Mouse (Mus musculus) liver, adult (tissue): ENCODE results near the gene Zfp786.

Experiments
- GATA4 ChIP-seq: IDR thresholded peaks from 2 replicates; pipeline ENCODE4 v1.6.1; 2014; ENCODE audit warnings: mild to moderate bottlenecking, low read length; ENCODE audit not compliant: insufficient replicate concordance

The Zfp786 gene

GRCm38 (mm10) chr6:47830104-47831078 lies at the start of gene Zfp786:
Gene Zfp786, minus strand, starts transcription at chr6:47830867.
- TF ChIP-seq GATA4, result peak; percentile 12; the same call in 1 of the 2 replicates

DNA sequence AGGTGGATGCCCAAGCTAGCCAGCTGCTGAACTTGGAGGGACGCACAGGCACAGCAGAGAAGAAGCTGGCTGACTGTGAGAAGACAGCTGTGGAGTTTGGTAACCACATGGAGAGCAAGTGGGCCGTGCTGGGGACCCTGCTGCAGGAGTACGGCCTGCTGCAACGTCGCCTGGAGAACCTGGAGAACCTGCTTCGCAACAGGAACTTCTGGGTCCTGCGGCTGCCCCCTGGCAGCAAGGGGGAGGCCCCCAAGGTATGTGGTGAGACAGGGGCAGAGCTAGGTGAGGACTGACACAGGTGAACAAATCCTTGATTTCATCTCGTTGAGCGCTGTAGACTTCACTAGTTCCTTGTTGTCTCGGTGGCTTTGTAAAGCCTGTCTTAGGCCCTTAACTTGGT lies 49.5 kb upstream of the Zfp786 start:
- TF ChIP-seq GATA4, result no peak

DNA sequence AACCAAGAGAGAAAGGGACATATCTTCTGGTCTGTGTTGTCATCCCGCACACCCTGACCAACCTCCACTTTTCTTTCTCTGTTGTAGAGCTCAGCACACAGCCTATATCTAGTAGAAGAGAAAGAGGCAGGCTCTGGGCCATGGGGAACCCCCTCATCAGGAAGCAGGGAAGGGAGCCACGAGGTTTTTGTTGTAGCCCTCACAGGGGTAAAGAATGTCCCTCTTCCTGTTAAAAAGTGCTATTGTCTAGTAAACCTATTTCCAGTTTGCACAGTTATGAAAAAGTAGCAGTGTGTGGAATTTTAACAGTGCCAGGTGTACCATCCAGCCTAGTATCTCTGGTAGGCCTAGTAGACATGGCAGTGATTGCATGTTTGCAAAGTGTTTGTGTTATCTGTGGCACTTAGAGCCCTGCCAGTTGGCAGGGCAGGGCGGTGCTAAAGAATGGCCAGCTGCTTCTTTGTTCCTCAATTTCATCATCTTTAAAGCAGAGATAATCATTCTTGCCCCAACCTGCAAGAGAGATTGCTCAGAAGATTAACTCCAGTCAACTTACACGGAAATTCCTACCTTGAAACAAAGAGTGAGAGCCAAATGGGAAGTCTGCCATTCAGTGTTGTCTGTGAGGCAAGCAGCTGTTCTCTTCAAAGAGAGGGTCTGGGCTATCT lies 48.5 kb upstream of the Zfp786 start:
- TF ChIP-seq GATA4, result no peak

- no peak for TF ChIP-seq GATA4
Observed at GRCm38 (mm10) chr6:47878593-47878992, 47.9 kb upstream of the Zfp786 start.

GRCm38 (mm10) chr6:47878133-47878514 lies 47.5 kb upstream of the Zfp786 start:
- TF ChIP-seq GATA4, result no peak

DNA sequence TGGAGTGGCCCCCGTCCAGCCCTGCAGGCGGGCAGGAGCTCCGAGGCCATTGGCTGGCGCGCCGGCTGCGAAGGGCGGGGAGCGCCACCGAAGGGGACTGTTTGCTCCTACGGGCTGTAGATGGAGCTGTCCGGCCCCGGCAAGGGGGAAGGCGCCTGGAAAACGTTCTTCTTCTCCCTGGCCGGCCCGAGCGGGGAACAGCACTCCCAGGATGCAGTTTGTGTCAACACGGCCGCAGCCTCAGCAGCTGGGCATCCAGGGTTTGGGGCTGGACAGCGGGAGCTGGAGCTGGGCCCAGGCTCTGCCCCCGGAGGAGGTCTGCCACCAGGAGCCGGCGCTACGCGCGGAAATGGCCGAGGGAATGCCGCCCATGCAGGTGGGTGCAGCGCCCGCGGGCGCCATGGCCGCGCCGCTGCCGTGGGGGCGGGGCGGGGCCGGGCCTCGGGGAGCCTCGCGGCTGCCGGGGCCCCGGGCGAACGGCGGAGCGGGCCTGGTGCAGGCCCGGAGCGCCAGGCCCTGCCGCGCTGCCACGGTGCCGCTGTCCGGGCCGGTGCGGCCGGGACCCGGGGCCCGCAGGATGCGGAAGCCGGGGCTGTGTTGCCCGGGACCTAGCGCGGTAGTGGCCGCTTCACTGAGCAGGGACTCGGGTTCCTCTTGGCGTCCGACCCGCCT lies 46.9 kb upstream of the Zfp786 start:
- TF ChIP-seq GATA4, result no peak; the same call in 1 of the 2 replicates

DNA sequence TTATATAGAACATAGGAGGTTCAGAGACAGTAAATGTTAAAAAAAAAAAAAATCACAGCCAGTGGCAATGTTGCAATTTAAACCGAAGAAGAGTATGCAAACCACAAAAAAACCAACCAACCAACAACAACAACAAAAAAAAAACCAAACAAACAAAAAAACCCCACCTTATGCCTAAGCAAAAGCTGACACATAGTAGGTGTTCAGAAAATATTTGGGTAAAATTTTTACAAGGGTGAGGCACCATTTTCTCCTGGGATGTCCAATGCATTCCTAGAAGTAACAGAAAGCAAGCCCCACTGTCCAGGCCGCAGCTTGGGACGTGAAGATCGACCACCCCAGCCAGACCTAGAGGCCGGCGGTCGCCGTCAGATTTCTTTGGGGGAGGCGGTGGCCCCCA lies 46.4 kb upstream of the Zfp786 start, which contains the start of gene Zfp282:
Gene Zfp282, plus strand, starts transcription at position 147 of the 400 bp plus-strand sequence.
- no peak for TF ChIP-seq GATA4

DNA sequence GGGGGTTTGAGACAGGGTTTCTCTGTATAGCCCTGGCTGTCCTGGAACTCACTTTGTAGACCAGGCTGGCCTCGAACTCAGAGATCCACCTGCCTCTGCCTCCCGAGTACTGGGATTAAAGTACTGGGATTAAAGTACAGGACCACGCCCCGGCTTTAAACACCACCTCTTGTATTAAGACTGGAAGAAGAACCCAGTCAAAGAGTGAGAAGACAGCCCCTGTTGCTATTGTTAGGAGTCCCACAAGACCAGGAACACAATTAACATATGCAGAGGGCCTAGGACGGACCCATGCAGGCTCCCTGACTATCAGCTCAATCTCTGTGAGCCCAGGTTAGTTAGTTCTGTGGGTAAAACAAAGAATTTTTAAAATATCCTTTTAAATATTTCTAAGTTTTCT lies 41.6 kb upstream of the Zfp786 start:
- TF ChIP-seq GATA4, result no peak

- TF ChIP-seq GATA4, result no peak
Observed at GRCm38 (mm10) chr6:47857241-47857640, 26.6 kb upstream of the Zfp786 start.

DNA sequence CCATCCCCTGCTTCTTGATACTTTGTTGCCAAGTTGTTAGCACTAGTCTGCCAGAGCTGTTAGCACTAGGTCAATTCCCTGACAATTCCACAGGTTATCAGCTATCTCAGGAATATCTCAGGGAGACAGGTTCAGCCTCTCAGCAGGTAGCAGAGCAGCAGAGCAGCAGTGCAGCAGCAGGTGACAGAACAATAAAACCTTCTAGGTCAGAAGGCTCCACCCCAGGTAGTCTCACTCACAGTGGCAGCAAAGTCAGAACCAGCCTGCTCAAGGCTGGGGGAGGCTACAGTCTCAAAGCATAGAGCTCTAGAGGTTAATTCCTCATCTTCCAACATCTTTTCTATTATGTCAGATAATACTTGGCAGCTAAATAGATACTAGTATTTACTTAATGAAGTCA lies 15.1 kb upstream of the Zfp786 start:
- TF ChIP-seq GATA4, result no peak

GRCm38 (mm10) chr6:47842337-47842736 lies 11.7 kb upstream of the Zfp786 start:
- no peak for TF ChIP-seq GATA4

GRCm38 (mm10) chr6:47841831-47842230 lies 11.2 kb upstream of the Zfp786 start:
- no peak for TF ChIP-seq GATA4

- TF ChIP-seq GATA4, result no peak
Observed at GRCm38 (mm10) chr6:47841077-47841476, 10.4 kb upstream of the Zfp786 start.

DNA sequence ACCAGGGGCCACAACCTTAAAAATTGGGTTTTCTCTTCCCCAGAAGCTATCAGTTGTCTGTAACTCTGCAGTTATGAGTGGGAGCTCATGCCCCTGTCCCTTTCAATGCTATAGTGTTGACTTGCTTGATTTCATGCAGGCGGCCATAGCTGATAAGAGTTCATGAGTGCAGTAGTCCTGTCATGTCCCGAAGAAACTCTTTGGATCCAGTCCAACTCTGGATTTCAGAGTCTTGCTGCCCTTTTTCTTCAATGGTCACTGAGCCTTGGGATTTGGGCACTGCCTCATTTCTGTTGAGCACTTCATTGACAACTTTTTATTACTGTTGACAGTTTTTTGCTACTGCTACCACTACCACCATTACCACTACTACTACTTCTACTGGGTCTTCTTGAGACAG lies 7.0 kb upstream of the Zfp786 start:
- no peak for TF ChIP-seq GATA4

DNA sequence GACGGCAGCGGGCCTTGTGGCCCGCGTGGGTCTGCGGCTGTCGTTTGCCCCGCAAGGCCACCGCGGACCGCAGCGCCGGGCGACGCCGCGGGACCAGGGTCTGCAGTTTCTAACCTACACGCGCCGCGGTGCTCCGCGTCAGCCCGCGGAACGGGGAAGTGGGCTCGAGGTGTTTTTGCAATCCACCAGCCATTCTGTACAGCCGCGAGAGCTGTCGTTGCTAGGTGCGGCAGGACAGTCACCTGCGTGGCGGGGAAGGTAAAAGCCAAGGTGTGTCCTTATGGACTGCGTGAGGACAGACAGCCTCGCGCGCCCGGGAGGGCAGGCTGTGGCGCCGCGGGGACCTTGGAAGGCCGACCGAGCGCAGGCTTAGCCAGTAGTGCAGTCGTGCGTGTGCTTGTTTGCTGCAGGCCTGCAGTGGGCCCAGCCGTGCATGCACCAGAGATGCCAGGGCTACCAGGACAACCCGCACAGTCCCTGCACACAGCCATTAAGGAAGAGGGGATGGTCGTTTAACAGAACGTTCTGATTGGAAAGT lies 5.4 kb upstream of the Zfp786 start:
- no peak for TF ChIP-seq GATA4

DNA sequence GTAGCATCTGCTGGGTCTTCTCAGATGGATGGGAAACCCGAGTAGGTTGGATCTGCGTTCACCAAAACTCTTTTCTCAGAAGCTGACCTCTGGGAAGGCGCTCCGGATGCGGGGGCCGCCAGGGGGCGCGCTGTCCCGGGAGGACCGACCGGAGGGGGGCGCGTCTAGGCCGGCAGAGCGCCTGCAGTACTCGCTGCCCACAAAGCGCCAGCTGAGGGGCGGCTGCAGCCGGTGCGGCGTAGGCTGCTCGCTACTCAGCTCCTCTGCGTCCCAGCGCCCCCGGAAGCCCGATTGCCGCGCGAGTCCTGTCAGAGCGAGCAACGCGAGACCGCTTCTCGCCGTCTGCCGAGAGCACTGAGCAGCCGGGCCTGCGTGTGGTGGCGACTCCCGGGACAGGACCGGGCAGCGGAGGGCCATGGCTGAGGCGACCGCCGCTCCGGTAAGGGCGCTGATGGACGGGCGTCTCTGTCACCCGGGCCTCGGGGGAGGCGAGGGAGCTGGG lies 4.9 kb upstream of the Zfp786 start, which contains the start of gene Zfp398:
Gene Zfp398, plus strand, starts transcription at position 180 of the 502 bp plus-strand sequence.
- peak; percentile 36; the same call in 1 of the 2 replicates for TF ChIP-seq GATA4

DNA sequence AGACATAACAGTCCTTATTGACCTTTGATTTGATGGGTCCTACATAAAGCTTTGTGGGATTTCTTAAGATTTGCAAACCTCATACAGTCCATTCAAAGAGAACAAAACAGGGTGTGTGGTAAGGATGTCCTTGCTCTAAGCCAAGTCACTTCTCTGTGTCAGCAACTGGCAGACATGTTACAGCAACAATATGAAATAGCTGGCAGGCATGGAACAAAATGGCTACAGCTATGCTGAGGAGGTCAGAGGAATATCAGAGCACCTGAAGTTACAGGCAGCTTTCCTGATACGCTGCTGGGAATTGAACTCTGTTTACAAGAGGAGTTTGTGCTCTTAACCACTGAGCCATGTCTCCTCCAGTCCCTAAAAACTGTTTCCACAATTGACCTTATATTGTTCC lies 1.6 kb upstream of the Zfp786 start:
- TF ChIP-seq GATA4, result no peak
